ENCODE assay signal across 22 mouse cellular contexts in the genomic region with DNA sequence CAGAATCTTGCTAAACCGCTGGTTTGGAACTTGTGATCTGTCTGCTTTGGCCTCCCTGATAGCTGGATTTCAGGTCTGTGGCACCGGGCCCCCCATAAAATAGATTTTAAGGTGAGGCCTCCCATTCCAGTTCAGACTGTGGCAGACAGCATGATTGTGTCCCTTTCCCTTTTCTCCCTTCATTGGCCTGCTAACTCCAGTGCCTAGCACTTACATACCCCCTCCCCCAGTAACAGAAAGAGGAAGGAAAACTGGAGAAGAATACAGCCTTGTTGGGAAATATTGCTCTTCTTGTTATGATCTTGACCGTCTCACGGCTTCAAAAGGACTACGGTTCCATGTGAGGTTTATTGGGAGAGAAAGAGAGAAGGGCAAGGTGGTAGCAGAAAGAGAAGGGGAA.
DNase-seq lines count a peak whose midpoint lies in the region; ATAC-seq lines count a peak whose summit lies in the region.
"Had no signal": no experiment of that assay in that cellular context is flagged by ENCODE, and none has a peak within 500 bp of the region (broad histone marks: within the 10 kb centered on the region; RNA-seq: fewer than 3 reads in every experiment).

No protein-coding gene starts in this region.

- no peaks in the 10 kb centered on the region for H3K9me3 ChIP-seq in heart, embryonic 11.5 days (replicated peaks; ENCODE audit: control insufficient read depth, low read length)
- H3K9me3 ChIP-seq in midbrain, embryonic 10.5 days (replicated peaks), result no peaks in the 10 kb centered on the region
- no peaks in the 10 kb centered on the region for H3K9me3 ChIP-seq in midbrain, embryonic 14.5 days (ENCODE audit: control insufficient read depth, low read length)
- no peaks in the 10 kb centered on the region for H3K9me3 ChIP-seq in hindbrain, embryonic 12.5 days (replicated peaks)
- H3K9me3 ChIP-seq: embryonic facial prominence, embryonic 12.5 days; embryonic facial prominence, embryonic 15.5 days; heart, embryonic 10.5 days; hindbrain, embryonic 13.5 days had no signal

- H3K4me3 ChIP-seq in heart, embryonic 11.5 days (ENCODE audit: low read depth, low read length), result no peak overlapping the region
- no peak overlapping the region for H3K4me3 ChIP-seq in midbrain, embryonic 10.5 days
- H3K4me3 ChIP-seq in midbrain, embryonic 14.5 days (replicated peaks; ENCODE audit: low read depth, low read length), result no peak overlapping the region
- no peak overlapping the region for H3K4me3 ChIP-seq in hindbrain, embryonic 12.5 days
- H3K4me3 ChIP-seq: embryonic facial prominence, embryonic 12.5 days; embryonic facial prominence, embryonic 15.5 days; gastrocnemius, adult 2 months; heart, adult 2 months; heart, embryonic 10.5 days; hindbrain, embryonic 13.5 days had no signal

- no peak overlapping the region for H3K4me2 ChIP-seq in heart, embryonic 11.5 days
- H3K4me2 ChIP-seq in midbrain, embryonic 14.5 days (ENCODE audit: low read length), result no peak overlapping the region
- H3K4me2 ChIP-seq in hindbrain, embryonic 12.5 days (replicated peaks), result no peak overlapping the region
- H3K4me2 ChIP-seq: embryonic facial prominence, embryonic 12.5 days; embryonic facial prominence, embryonic 15.5 days; hindbrain, embryonic 13.5 days had no signal

- no peaks in the 10 kb centered on the region for H3K36me3 ChIP-seq in heart, embryonic 11.5 days (ENCODE audit: control insufficient read depth, insufficient read depth, low read length)
- no peaks in the 10 kb centered on the region for H3K36me3 ChIP-seq in midbrain, embryonic 10.5 days
- H3K36me3 ChIP-seq in midbrain, embryonic 14.5 days (ENCODE audit: control insufficient read depth, insufficient read depth, low read length), result no peaks in the 10 kb centered on the region
- no peaks in the 10 kb centered on the region for H3K36me3 ChIP-seq in hindbrain, embryonic 12.5 days
- H3K36me3 ChIP-seq: embryonic facial prominence, embryonic 12.5 days; embryonic facial prominence, embryonic 15.5 days; heart, embryonic 10.5 days; hindbrain, embryonic 13.5 days had no signal

- no peak for ATAC-seq in heart, embryonic 11.5 days (replicated peaks; ENCODE audit: insufficient number of reproducible peaks, low FRiP score, low TSS enrichment)
- no peak for ATAC-seq in midbrain, embryonic 14.5 days (ENCODE audit: low FRiP score, low TSS enrichment)
- ATAC-seq in granulocyte monocyte progenitor cell, adult 5-6 weeks (replicated peaks; ENCODE audit: poor library complexity, severe bottlenecking), result peak; percentile 91
- ATAC-seq in monocyte, adult 5-6 weeks (replicated peaks; ENCODE audit: insufficient number of reproducible peaks, low FRiP score, low TSS enrichment, poor library complexity, severe bottlenecking), result peak; percentile 47; the same call in 1 of the 2 replicates
- ATAC-seq in hindbrain, embryonic 12.5 days (ENCODE audit: low FRiP score), result no peak
- ATAC-seq: activated CD4-positive, CD25-positive, alpha-beta regulatory T cell, adult 4 months; forebrain, embryonic 14.5 days; forebrain, postnatal 0 days; hindbrain, embryonic 16.5 days had no signal

- H3K27me3 ChIP-seq in heart, embryonic 11.5 days (ENCODE audit: control insufficient read depth, insufficient read depth, low read length), result no peaks in the 10 kb centered on the region
- no peaks in the 10 kb centered on the region for H3K27me3 ChIP-seq in midbrain, embryonic 10.5 days (ENCODE audit: low read depth, poor library complexity, severe bottlenecking)
- H3K27me3 ChIP-seq in midbrain, embryonic 14.5 days (ENCODE audit: control insufficient read depth, insufficient read depth, low read length), result no peaks in the 10 kb centered on the region
- no peaks in the 10 kb centered on the region for H3K27me3 ChIP-seq in hindbrain, embryonic 12.5 days
- H3K27me3 ChIP-seq: embryonic facial prominence, embryonic 12.5 days; embryonic facial prominence, embryonic 15.5 days; hindbrain, embryonic 13.5 days had no signal

- no peaks in the 10 kb centered on the region for H3K4me1 ChIP-seq in heart, embryonic 11.5 days (ENCODE audit: control insufficient read depth, insufficient read depth, low read length)
- peaks cover 21% of the 10 kb centered on the region for H3K4me1 ChIP-seq in midbrain, embryonic 10.5 days
- no peaks in the 10 kb centered on the region for H3K4me1 ChIP-seq in midbrain, embryonic 14.5 days (ENCODE audit: control insufficient read depth, insufficient read depth, low read length)
- peaks cover 2% of the 10 kb centered on the region; the same call in 1 of the 2 replicates for H3K4me1 ChIP-seq in hindbrain, embryonic 12.5 days
- H3K4me1 ChIP-seq: embryonic facial prominence, embryonic 15.5 days; heart, embryonic 10.5 days; hindbrain, embryonic 13.5 days had no signal

- peak; percentile 86 for DNase-seq in heart, adult 11 months
- peak; percentile 9 for DNase-seq in midbrain, embryonic 10.5 days (ENCODE audit: low spot score)
- no peak for DNase-seq in midbrain, embryonic 14.5 days
- no peak for DNase-seq in cerebellum, adult 18-20 months
- DNase-seq: adrenal gland, adult 8-10 months; adrenal gland, postnatal 25 days; cerebellum, adult 8-10 months; forebrain, postnatal 0 days; gastrocnemius, adult 2 months; gastrocnemius, postnatal 14 days; heart, adult 2 months had no signal

- WGBS in heart, embryonic 11.5 days (ENCODE audit: insufficient replicate concordance), result 88% methylated on average over 5 of the region's 5 CpGs
- WGBS in midbrain, embryonic 10.5 days, result 88% methylated on average over 5 of the region's 5 CpGs
- WGBS in midbrain, embryonic 14.5 days, result 94% methylated on average over 5 of the region's 5 CpGs
- WGBS in hindbrain, embryonic 12.5 days, result 94% methylated on average over 5 of the region's 5 CpGs

- H3K9ac ChIP-seq in heart, embryonic 11.5 days (ENCODE audit: low read depth, low read length), result no peak overlapping the region
- H3K9ac ChIP-seq in midbrain, embryonic 14.5 days (replicated peaks; ENCODE audit: low read length), result no peak overlapping the region
- no peak overlapping the region for H3K9ac ChIP-seq in hindbrain, embryonic 12.5 days
- H3K9ac ChIP-seq: embryonic facial prominence, embryonic 12.5 days; embryonic facial prominence, embryonic 15.5 days; forebrain, postnatal 0 days; hindbrain, embryonic 13.5 days had no signal

- H3K27ac ChIP-seq in heart, embryonic 11.5 days (ENCODE audit: low read depth, low read length), result no peak overlapping the region
- H3K27ac ChIP-seq in midbrain, embryonic 10.5 days (replicated peaks), result no peak overlapping the region
- H3K27ac ChIP-seq in midbrain, embryonic 14.5 days (replicated peaks; ENCODE audit: low read depth, low read length), result no peak overlapping the region
- H3K27ac ChIP-seq in hindbrain, embryonic 12.5 days, result no peak overlapping the region
- H3K27ac ChIP-seq: embryonic facial prominence, embryonic 12.5 days; embryonic facial prominence, embryonic 15.5 days; gastrocnemius, adult 2 months; heart, adult 2 months; heart, embryonic 10.5 days; hindbrain, embryonic 13.5 days had no signal

Comparison
In these comparisons a context has a peak if more than half of its experiments do, and no peak if none do; other contexts are left out.
1. DNase-seq: peak in heart, adult 11 months (single experiment) and midbrain, embryonic 10.5 days (single experiment); none in midbrain, embryonic 14.5 days (single experiment) and cerebellum, adult 18-20 months (0 of 2).
2. ATAC-seq: peak in granulocyte monocyte progenitor cell, adult 5-6 weeks (single experiment) and monocyte, adult 5-6 weeks (single experiment); none in heart, embryonic 11.5 days (single experiment), midbrain, embryonic 14.5 days (single experiment) and hindbrain, embryonic 12.5 days (single experiment).